Mouse (Mus musculus) duodenum, adult 2 months (tissue): ENCODE data around the gene Srpx. TPM values are rescaled to one million over a fixed set of nuclear protein-coding genes. Genes with fewer than 3 reads are reported as not detected.

Experiments used
- polyA plus RNA-seq: library from polyadenylated mRNA; depleted of rRNA; stranded (reverse); fragments of >200 nt; gene quantifications from 2 replicates; pipeline ENCODE4 v1.2.3, GENCODE M21; 2012; ENCODE audit warnings: low replicate concordance; rRNA removed

Gene Srpx
- 8.3 and 14.0 TPM in 2 replicates for polyA plus RNA-seq

GRCm38 (mm10) chrX:10117065-10117719, at the start of gene Srpx:
Gene Srpx (minus strand): TSS chrX:10117709.

Other genes with a start within 250 kb of the Srpx start
- gene Sytl5, start 232.1 kb downstream of the Srpx start, polyA plus RNA-seq: 0.05 and 0.07 TPM in 2 replicates
- 0.14 and 0.24 TPM in 2 replicates for gene Rpgr, start 99.2 kb upstream of the Srpx start, polyA plus RNA-seq
- gene Otc, start 134.6 kb upstream of the Srpx start, polyA plus RNA-seq: 5.7 and 6.5 TPM in 2 replicates